Mouse (Mus musculus): ENCODE results near the gene Arhgef3. TPM values are rescaled to one million over a fixed set of nuclear protein-coding genes. Genes with fewer than 3 reads are reported as not detected.

Arhgef3 gene
- total and polyA plus RNA-seq, 2 experiments from 2014 or later, result 17.9 to 21.4 TPM

GRCm38 (mm10) chr14:27349120-27349519, 234.4 kb downstream of the Arhgef3 start:
- no peak for TF ChIP-seq CTCF (IDR thresholded peaks at IDR 0.05; ENCODE audit: low read depth)
- no peak for TF ChIP-seq EP300 (IDR thresholded peaks at IDR 0.05; ENCODE audit: low read depth)
- Histone ChIP-seq H3K4me3 (ENCODE audit: low read depth, low read length) (no peak overlapping the region), H3K4me2 (ENCODE audit: low read depth, low read length) (no peak overlapping the region)

DNA sequence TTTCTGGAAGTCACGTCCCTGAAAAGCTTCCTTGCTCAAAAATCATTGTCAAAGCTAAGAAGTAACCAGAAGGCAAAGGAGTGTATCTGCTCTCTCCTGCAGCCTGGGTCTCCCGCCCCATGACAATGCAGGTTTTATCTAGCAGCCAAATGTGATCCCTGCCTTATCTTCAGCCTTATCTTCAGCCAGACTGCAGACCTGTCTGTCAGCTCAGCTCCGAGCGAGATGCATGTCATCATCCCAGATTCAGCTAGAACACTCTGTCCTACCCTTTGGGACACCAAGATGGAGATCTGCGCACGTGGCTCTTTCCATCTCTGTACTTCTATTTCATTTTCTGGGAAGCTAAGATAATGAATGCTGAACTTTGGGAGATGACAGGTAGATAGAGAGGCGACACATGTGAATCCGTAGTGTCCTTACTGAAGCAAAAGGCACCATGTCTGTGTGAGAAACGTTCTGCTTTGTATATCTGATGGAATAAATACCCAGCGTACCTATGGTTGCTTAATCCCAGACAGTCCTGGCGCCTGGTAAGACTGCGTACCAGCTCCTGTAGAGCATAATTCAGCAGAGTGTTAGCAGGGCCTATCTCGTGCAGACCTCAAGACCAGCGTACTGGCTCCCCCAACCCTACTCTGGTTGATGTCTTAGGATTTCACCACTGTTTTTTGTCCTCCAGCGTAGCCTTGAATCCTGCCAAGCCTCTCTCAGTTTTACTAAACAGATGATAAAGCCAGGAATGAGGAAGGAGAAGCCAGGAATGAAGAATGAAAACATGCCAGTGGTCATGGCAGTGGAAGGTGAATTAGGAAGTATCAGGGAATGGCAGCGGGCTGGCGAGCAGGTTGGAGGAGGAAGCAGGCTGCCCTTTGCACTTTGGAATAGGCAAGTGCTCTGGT, 235.4 kb downstream of the Arhgef3 start:
- WGBS, result 35% methylated on average over 17 of the region's 17 CpGs
- no peaks in the 10 kb centered on the region for H3K27me3 ChIP-seq (ENCODE audit: control insufficient read depth, insufficient read depth, low read length)
- DNase-seq (ENCODE audit: low spot score) (peak; percentile 71), ATAC-seq (ENCODE audit: insufficient read depth, low read depth) (peak; percentile 38)
- H3K27ac ChIP-seq (ENCODE audit: low read depth), result peak overlapping the region; percentile 89
- H3K4me3 ChIP-seq (ENCODE audit: low read depth, low read length), result no peak overlapping the region
- no peak overlapping the region for H3K4me2 ChIP-seq (ENCODE audit: low read depth, low read length)
- TF ChIP-seq CTCF (IDR thresholded peaks at IDR 0.05; ENCODE audit: low read depth), result no peak
- peak; percentile 39; the same call in 1 of the 2 replicates for TF ChIP-seq EP300 (IDR thresholded peaks at IDR 0.05; ENCODE audit: low read depth)
- no peaks in the 10 kb centered on the region for H3K36me3 ChIP-seq (replicated peaks; ENCODE audit: control insufficient read depth, insufficient read depth, low read length)
- no peak overlapping the region for H3K9ac ChIP-seq (replicated peaks; ENCODE audit: low read depth, low read length)
- no peaks in the 10 kb centered on the region for H3K9me3 ChIP-seq (replicated peaks; ENCODE audit: control insufficient read depth, low read length)
- H3K4me1 ChIP-seq (ENCODE audit: control insufficient read depth, insufficient read depth), result peaks cover 55% of the 10 kb centered on the region

More at GRCm38 (mm10) chr14:27349120-27349519, 234.4 kb downstream of the Arhgef3 start:
- peak; percentile 81 for DNase-seq (ENCODE audit: low spot score)
- H3K9me3 ChIP-seq (replicated peaks; ENCODE audit: control insufficient read depth, low read length), result no peaks in the 10 kb centered on the region
- WGBS, result 12% methylated on average over 3 of the region's 3 CpGs
- peak; percentile 75 for ATAC-seq (ENCODE audit: insufficient read depth, low read depth)
- H3K27ac ChIP-seq (ENCODE audit: low read depth), result peak overlapping the region; percentile 89
- no peak overlapping the region for H3K9ac ChIP-seq (replicated peaks; ENCODE audit: low read depth, low read length)
- peaks cover 53% of the 10 kb centered on the region for H3K4me1 ChIP-seq (ENCODE audit: control insufficient read depth, insufficient read depth)
- no peaks in the 10 kb centered on the region for H3K36me3 ChIP-seq (replicated peaks; ENCODE audit: control insufficient read depth, insufficient read depth, low read length)
- no peaks in the 10 kb centered on the region for H3K27me3 ChIP-seq (ENCODE audit: control insufficient read depth, insufficient read depth, low read length)

DNA sequence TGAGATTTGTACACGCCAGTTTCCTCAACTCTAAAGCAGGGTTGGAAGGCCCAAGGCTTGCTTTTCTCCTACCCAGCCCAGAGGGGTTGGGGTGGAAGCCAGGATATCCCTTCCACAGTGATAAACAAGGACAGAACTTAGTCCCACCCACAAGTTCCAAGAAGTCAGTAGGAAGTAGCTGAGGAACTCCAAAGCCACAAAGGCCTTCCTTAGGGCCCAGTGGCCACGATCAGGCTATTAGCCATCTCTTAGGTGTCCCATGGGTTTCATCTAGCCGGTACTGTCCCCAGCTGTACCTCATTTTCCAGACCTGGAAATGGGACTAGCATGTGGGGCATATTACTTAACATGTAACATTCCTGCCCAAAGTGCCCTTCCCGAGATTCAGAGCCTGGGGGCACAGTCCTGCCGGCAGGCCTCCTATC, 236.4 kb downstream of the Arhgef3 start:
- no peak overlapping the region for H3K4me3 ChIP-seq (ENCODE audit: low read depth, low read length)
- H3K36me3 ChIP-seq (replicated peaks; ENCODE audit: control insufficient read depth, insufficient read depth, low read length), result no peaks in the 10 kb centered on the region
- peaks cover 54% of the 10 kb centered on the region for H3K4me1 ChIP-seq (ENCODE audit: control insufficient read depth, insufficient read depth)
- ATAC-seq (ENCODE audit: insufficient read depth, low read depth), result peak; percentile 39
- no peak for DNase-seq (ENCODE audit: low spot score)
- H3K27me3 ChIP-seq (ENCODE audit: control insufficient read depth, insufficient read depth, low read length), result no peaks in the 10 kb centered on the region
- no peak overlapping the region; the same call in 1 of the 2 replicates for H3K9ac ChIP-seq (replicated peaks; ENCODE audit: low read depth, low read length)
- TF ChIP-seq EP300 (IDR thresholded peaks at IDR 0.05; ENCODE audit: low read depth) (no peak), CTCF (IDR thresholded peaks at IDR 0.05; ENCODE audit: low read depth) (no peak)
- H3K27ac ChIP-seq (ENCODE audit: low read depth), result peak overlapping the region; percentile 89
- no peak overlapping the region for H3K4me2 ChIP-seq (ENCODE audit: low read depth, low read length)
- H3K9me3 ChIP-seq (replicated peaks; ENCODE audit: control insufficient read depth, low read length), result no peaks in the 10 kb centered on the region
- 30% methylated on average over 5 of the region's 5 CpGs for WGBS

GRCm38 (mm10) chr14:27351476-27352079, 236.9 kb downstream of the Arhgef3 start:
- Histone ChIP-seq H3K4me1 (ENCODE audit: control insufficient read depth, insufficient read depth) (peaks cover 53% of the 10 kb centered on the region), H3K4me3 (ENCODE audit: low read depth, low read length) (no peak overlapping the region), H3K36me3 (replicated peaks; ENCODE audit: control insufficient read depth, insufficient read depth, low read length) (no peaks in the 10 kb centered on the region), H3K27ac (ENCODE audit: low read depth) (peak overlapping the region; percentile 89), H3K4me2 (ENCODE audit: low read depth, low read length) (no peak overlapping the region), H3K9me3 (replicated peaks; ENCODE audit: control insufficient read depth, low read length) (no peaks in the 10 kb centered on the region), H3K9ac (replicated peaks; ENCODE audit: low read depth, low read length) (no peak overlapping the region; the same call in 1 of the 2 replicates), H3K27me3 (ENCODE audit: control insufficient read depth, insufficient read depth, low read length) (no peaks in the 10 kb centered on the region)
- TF ChIP-seq EP300 (IDR thresholded peaks at IDR 0.05; ENCODE audit: low read depth), result no peak
- TF ChIP-seq CTCF (IDR thresholded peaks at IDR 0.05; ENCODE audit: low read depth), result no peak
- WGBS, result 24% methylated on average over 4 of the region's 4 CpGs
- DNase-seq (ENCODE audit: low spot score) (peak; percentile 65), ATAC-seq (ENCODE audit: insufficient read depth, low read depth) (no peak)

- Histone ChIP-seq H3K4me1 (ENCODE audit: control insufficient read depth, insufficient read depth) (peaks cover 53% of the 10 kb centered on the region), H3K27ac (ENCODE audit: low read depth) (no peak overlapping the region), H3K9ac (replicated peaks; ENCODE audit: low read depth, low read length) (no peak overlapping the region), H3K36me3 (replicated peaks; ENCODE audit: control insufficient read depth, insufficient read depth, low read length) (no peaks in the 10 kb centered on the region), H3K27me3 (ENCODE audit: control insufficient read depth, insufficient read depth, low read length) (no peaks in the 10 kb centered on the region), H3K9me3 (replicated peaks; ENCODE audit: control insufficient read depth, low read length) (no peaks in the 10 kb centered on the region), H3K4me3 (ENCODE audit: low read depth, low read length) (no peak overlapping the region), H3K4me2 (ENCODE audit: low read depth, low read length) (no peak overlapping the region)
- 81% methylated on average over 5 of the region's 5 CpGs for WGBS
- ATAC-seq (ENCODE audit: insufficient read depth, low read depth) (no peak), DNase-seq (ENCODE audit: low spot score) (no peak)
- TF ChIP-seq CTCF (IDR thresholded peaks at IDR 0.05; ENCODE audit: low read depth), result no peak
Observed at GRCm38 (mm10) chr14:27352470-27352869, 237.8 kb downstream of the Arhgef3 start.
